Mouse (Mus musculus): ENCODE results near the gene Ppp1r15b.

- TF ChIP-seq GATA1 (IDR thresholded peaks at IDR 0.05; ENCODE audit: borderline replicate concordance, low read length) = no peak
- TF ChIP-seq FLI1 (IDR thresholded peaks at IDR 0.05; ENCODE audit: low read length) = no peak
These were observed 12.1 kb upstream of the Ppp1r15b start for GRCm38 (mm10) chr1:133118844-133119243.

All from megakaryocyte, embryonic 14.5 days (primary cell).